Mouse (Mus musculus): ENCODE data around the gene Mpdz.

GRCm38 (mm10) chr4:81387644-81388043 is 55.0 kb downstream of the Mpdz start:
- TF ChIP-seq CTCF (conservative IDR thresholded peaks at IDR 0.05; ENCODE audit: low read length), result no peak
- no peak for TF ChIP-seq POU5F1 (IDR thresholded peaks at IDR 0.05; ENCODE audit: borderline replicate concordance, low read length)
- no peak for TF ChIP-seq NANOG (IDR thresholded peaks at IDR 0.05; ENCODE audit: borderline replicate concordance, low read length)
